Mouse (Mus musculus): Measurements from ENCODE around the gene Gm49378.

GRCm38 (mm10) chr14:55641291-55641690 is 3.6 kb upstream of the Gm49378 start:
- no peak for TF ChIP-seq EP300 (IDR thresholded peaks at IDR 0.05; ENCODE audit: low read length)
- TF ChIP-seq POLR2A (IDR thresholded peaks at IDR 0.05; ENCODE audit: low read depth, low read length), result no peak
- TF ChIP-seq E2F4 (IDR thresholded peaks at IDR 0.05; ENCODE audit: insufficient replicate concordance, low read depth, low read length), result no peak
- TF ChIP-seq TCF12 (IDR thresholded peaks at IDR 0.05; ENCODE audit: low read depth, low read length), result no peak
- TF ChIP-seq CTCF (conservative IDR thresholded peaks at IDR 0.05 in 1 of 2, IDR thresholded peaks at IDR 0.05 in 1 of 2; ENCODE audit: low read depth in 2 of 2, low read length in 2 of 2), result no peak
- no peak for TF ChIP-seq UBTF (IDR thresholded peaks at IDR 0.05; ENCODE audit: low read depth, low read length)

Data from CH12.LX (cell line).